Mouse (Mus musculus) lung, adult 2 months (tissue): ENCODE measurements around the gene Sqstm1.

Experiments
- CTCF ChIP-seq: fragments of 200-500 bp; IDR thresholded peaks from 2 replicates; pipeline ENCODE4 v1.5.1; 2011; ENCODE audit warnings: mild to moderate bottlenecking, low read length, control low read depth; ENCODE audit not compliant: insufficient read depth
- POLR2A ChIP-seq: fragments of 200-500 bp; IDR thresholded peaks from 2 replicates; pipeline ENCODE4 v1.6.1; 2011; ENCODE audit warnings: low read depth, mild to moderate bottlenecking, control low read depth, low read length, borderline replicate concordance; ENCODE audit errors: extremely low read depth

DNA sequence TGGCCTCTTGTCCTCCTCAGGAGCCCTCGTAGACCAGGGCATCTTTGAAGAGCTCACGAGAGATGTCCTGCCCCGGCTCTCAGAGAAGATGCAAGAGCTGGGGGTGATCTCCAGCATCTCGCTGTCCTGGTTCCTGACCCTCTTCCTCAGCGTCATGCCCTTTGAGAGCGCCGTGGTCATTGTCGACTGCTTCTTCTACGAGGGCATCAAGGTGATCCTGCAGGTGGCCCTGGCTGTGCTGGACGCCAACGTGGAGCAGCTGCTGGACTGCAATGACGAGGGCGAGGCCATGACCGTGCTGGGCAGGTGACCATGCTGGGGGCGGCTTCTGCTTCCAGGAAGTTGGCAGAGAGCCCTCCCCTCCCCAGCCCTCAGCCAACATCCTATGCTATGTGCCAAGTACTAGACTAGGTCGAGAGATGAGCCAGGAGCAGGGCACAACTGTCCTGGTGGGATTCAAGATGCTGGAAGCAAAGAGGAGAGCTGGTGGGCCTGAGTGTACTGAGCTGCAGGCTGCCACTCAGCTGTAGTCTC lies 53.8 kb downstream of the Sqstm1 start:
- TF ChIP-seq CTCF (no peak), POLR2A (no peak)
